Mouse (Mus musculus) urinary bladder, postnatal 4 days (tissue): ENCODE data around the gene Nfya.

Experiments used
- DNase-seq, 2 experiments: peaks; one replicate each; pipeline ENCODE4 v3.0.0; 2021 to 2022; ENCODE audit warnings: low spot score in 2 of 2

The Nfya gene

GRCm38 (mm10) chr17:48430394-48430793, 20.7 kb upstream of the Nfya start:
- DNase-seq = no peak

GRCm38 (mm10) chr17:48427852-48428530, 18.3 kb upstream of the Nfya start:
- no peak for DNase-seq

GRCm38 (mm10) chr17:48426991-48427750, 17.5 kb upstream of the Nfya start:
- DNase-seq = no peak

GRCm38 (mm10) chr17:48425823-48426612, 16.3 kb upstream of the Nfya start:
- DNase-seq = no peak

GRCm38 (mm10) chr17:48424237-48424636, 14.5 kb upstream of the Nfya start:
- DNase-seq = no peak

- no peak for DNase-seq
Measured at GRCm38 (mm10) chr17:48419571-48419970, 9.9 kb upstream of the Nfya start.

GRCm38 (mm10) chr17:48418781-48419180, 9.1 kb upstream of the Nfya start:
- no peak for DNase-seq

GRCm38 (mm10) chr17:48418174-48418573, 8.5 kb upstream of the Nfya start:
- no peak for DNase-seq

GRCm38 (mm10) chr17:48417521-48417920, 7.8 kb upstream of the Nfya start:
- no peak for DNase-seq

- no peak for DNase-seq
Measured at GRCm38 (mm10) chr17:48416425-48417195, 6.9 kb upstream of the Nfya start.

- DNase-seq = no peak
Measured at GRCm38 (mm10) chr17:48416011-48416410, 6.3 kb upstream of the Nfya start.

- DNase-seq = no peak
Measured at GRCm38 (mm10) chr17:48411241-48411640, 1.5 kb upstream of the Nfya start.

- DNase-seq = no peak
Measured at GRCm38 (mm10) chr17:48410299-48410785, 636 bp upstream of the Nfya start.

- DNase-seq = peak; percentile 73 to 76
Measured at GRCm38 (mm10) chr17:48408526-48409291, 997 bp downstream of the Nfya start.

- no peak for DNase-seq
Measured at GRCm38 (mm10) chr17:48407910-48408525, 1.7 kb downstream of the Nfya start.

GRCm38 (mm10) chr17:48407154-48407553, 2.6 kb downstream of the Nfya start:
- no peak for DNase-seq

- no peak for DNase-seq
Measured at GRCm38 (mm10) chr17:48404706-48405105, 5.0 kb downstream of the Nfya start.

GRCm38 (mm10) chr17:48403848-48404247, 5.9 kb downstream of the Nfya start:
- no peak for DNase-seq

GRCm38 (mm10) chr17:48402751-48403150, 7.0 kb downstream of the Nfya start:
- DNase-seq = no peak

GRCm38 (mm10) chr17:48401710-48402109, 8.0 kb downstream of the Nfya start:
- no peak for DNase-seq
